Mouse (Mus musculus): ENCODE data around the gene Gm28043.

DNA sequence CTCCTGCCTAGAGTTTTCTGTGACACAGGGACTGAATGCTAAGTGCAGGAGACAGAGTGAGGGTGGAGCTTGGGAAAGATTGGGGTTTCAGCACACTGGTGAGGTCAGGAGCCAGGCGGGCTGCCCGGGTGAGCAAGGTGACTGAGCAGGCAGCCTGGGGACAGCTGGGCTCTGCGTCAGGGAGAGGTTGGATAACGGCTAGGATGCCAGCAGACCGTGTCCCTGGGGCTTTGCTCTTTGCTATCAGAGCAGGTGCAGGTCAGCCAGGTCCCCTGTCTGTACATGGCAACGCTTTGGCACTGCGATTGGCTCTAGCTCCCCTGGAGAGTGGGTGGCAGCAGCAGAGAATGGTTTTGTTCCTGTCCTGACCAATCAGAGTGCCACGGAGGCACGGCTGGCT, 12.6 kb downstream of the Gm28043 start:
- TF ChIP-seq CTCF (IDR thresholded peaks at IDR 0.05; ENCODE audit: extremely low read depth, insufficient read depth, low read length) (no peak), POLR2A (IDR thresholded peaks at IDR 0.05; ENCODE audit: extremely low read depth, insufficient read depth, low read length) (no peak)

Data from cortical plate, adult 2 months (tissue).